Mouse (Mus musculus) bone marrow macrophage, adult 2 months (primary cell): ENCODE data around the gene Fn1. TPM values are rescaled to one million over a fixed set of nuclear protein-coding genes. Genes with fewer than 3 reads are reported as not detected.

Experiments
- H3K27ac ChIP-seq: 2 replicates; pipeline ENCODE4 v1.5.1; 2012; ENCODE audit warnings: low read depth, low read length; ENCODE audit not compliant: insufficient read depth
- H3K4me1 ChIP-seq: 2 replicates; pipeline ENCODE4 v1.6.1; 2012; ENCODE audit warnings: low read length; ENCODE audit not compliant: control insufficient read depth, insufficient read depth
- H3K4me3 ChIP-seq: 2 replicates; pipeline ENCODE4 v1.5.1; 2012; ENCODE audit warnings: mild to moderate bottlenecking, low read length, moderate library complexity; ENCODE audit not compliant: insufficient read depth
- CTCF ChIP-seq: IDR thresholded peaks from 2 replicates; pipeline ENCODE4 v1.5.1; 2012; ENCODE audit warnings: low read depth, mild to moderate bottlenecking, low read length, moderate library complexity
- POLR2A ChIP-seq: IDR thresholded peaks from 2 replicates; pipeline ENCODE4 v1.6.1; 2012; ENCODE audit warnings: mild to moderate bottlenecking, low read depth, low read length, borderline replicate concordance
- polyA plus RNA-seq: library from polyadenylated mRNA; stranded (reverse); fragments of >200 nt; gene quantifications from 2 replicates; pipeline ENCODE4 v1.2.4, GENCODE M21; 2012; ENCODE audit not compliant: missing spikeins, insufficient read depth, insufficient read length

Gene Fn1
- polyA plus RNA-seq, 1 experiment = 10.9 TPM

DNA sequence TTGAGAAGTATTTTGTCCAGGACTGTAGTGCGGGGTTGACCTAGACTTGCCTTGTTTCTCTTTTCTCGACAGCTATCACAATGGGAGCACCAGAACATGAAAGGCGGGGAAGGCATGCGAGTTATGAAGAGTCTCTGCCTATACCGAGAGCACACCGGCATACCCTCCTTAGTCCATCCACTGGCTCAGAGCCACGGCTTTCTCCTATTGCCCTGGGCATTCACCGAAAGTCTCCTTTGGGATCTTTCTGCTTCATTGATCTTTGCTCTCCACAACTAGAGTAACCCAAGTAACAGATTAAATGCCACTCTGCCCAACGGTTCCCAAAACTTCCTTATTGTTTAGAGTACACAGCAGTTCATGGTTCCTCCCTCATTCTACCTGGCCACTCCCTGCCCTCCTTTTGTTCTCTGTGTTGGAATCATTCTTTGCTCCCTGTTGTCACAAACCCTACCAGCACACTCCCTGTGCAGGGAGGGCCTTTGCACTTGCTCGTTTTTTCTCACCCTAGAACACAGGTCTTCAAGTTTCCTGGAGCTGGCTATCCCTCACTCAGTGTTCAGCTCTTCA is 102.3 kb downstream of the Fn1 start:
- no peaks in the 10 kb centered on the region for H3K4me1 ChIP-seq
- no peak for TF ChIP-seq POLR2A
- TF ChIP-seq CTCF = no peak
- H3K4me3 ChIP-seq = no peak overlapping the region
- no peak overlapping the region for H3K27ac ChIP-seq

DNA sequence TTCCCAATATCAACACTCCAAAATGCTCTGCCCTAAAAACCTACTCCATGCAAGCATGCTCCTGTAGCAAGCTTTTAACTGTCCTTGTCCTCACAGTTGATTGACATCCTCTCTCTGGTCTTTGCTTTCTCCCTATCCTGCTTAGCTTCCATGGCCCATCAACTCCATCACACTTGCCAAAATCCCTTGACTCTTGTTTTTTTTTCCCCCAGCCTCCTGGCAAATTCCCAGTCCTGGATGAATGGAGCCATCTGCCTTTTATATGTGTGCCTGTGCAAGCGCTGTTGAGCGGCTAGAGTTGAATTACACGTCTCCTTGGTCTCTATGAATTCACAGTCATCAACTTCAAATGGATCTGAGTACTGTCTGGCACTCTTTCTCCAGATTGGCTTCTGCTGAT is 112.6 kb downstream of the Fn1 start:
- H3K4me3 ChIP-seq = no peak overlapping the region
- no peak overlapping the region for H3K27ac ChIP-seq
- TF ChIP-seq CTCF (no peak), POLR2A (no peak)
- no peaks in the 10 kb centered on the region for H3K4me1 ChIP-seq

DNA sequence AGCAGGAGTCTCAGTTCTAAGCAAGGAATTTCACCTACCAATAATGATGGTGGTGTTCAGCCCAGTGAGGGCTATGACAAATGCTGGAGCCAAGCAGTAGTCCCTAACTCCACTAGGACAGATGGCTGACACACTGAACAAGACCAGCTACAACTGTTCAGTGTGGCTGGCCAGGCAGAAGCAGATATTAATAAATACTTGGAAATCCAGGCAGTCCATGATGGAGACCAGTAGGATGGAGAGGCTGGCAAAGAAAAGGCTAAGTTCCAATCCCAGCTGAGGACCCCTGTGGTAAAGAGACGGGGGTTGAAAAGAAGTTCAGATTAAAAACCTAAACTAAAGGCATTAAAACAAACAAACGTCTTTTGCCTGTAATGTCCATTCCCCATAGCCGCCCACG is 113.4 kb downstream of the Fn1 start:
- TF ChIP-seq CTCF = no peak
- no peak for TF ChIP-seq POLR2A
- H3K4me1 ChIP-seq = no peaks in the 10 kb centered on the region
- H3K27ac ChIP-seq = no peak overlapping the region
- no peak overlapping the region for H3K4me3 ChIP-seq

Other genes with a start within 250 kb of the Fn1 start
- gene Abca12, start 238.3 kb downstream of the Fn1 start, polyA plus RNA-seq = not detected in 2 replicates
- 16.6 and 16.8 TPM in 2 replicates for gene Atic, start 96.0 kb downstream of the Fn1 start, polyA plus RNA-seq